Mouse (Mus musculus) yolk sac, embryonic 10.5 days (tissue): ENCODE results near the gene Melk.

Source experiments
- DNase-seq: peaks from one replicate; pipeline ENCODE4 v3.0.0-alpha.2; 2017; ENCODE audit warnings: low spot score

Melk gene

GRCm38 (mm10) chr4:44327976-44328375, 27.3 kb downstream of the Melk start:
- DNase-seq, result no peak

DNA sequence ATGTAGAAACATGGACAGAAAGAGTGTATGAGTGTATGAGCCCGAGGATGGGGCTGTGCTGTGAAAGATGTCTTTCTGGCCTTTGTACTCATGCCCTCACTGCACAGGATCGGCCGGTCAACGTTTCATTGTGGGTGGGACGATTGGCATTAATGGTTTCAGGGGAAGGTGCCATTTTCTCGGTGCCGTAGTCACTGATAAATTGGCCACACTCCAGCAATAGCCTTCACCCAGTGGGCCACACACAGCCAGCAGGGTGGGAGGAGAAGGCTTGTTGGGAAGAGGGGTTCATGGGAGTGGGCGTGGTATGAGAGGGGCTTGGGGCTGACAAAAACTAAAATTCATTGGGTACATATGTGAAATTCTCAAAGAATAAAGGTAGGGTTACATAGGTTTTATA, 34.3 kb downstream of the Melk start:
- DNase-seq, result no peak

DNA sequence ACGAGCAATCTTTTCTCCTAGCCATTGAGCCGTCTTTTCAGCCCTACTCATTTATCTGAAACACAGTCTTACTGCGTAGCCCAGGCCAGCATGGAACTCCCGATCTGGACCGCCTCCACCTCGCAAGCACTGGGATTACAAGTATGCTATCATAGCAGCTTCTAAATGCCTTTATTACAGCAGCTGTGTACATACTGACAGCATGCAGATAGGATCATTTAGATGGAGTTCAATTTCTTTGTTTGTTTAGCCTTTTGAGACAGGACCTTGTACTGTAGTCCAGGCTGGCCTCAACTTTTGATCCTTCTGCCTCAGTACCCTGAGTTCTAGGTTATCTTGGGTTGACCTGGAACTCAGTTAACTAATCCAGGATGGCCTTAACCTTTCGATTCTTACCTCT, 61.0 kb downstream of the Melk start:
- DNase-seq, result peak; percentile 3

DNA sequence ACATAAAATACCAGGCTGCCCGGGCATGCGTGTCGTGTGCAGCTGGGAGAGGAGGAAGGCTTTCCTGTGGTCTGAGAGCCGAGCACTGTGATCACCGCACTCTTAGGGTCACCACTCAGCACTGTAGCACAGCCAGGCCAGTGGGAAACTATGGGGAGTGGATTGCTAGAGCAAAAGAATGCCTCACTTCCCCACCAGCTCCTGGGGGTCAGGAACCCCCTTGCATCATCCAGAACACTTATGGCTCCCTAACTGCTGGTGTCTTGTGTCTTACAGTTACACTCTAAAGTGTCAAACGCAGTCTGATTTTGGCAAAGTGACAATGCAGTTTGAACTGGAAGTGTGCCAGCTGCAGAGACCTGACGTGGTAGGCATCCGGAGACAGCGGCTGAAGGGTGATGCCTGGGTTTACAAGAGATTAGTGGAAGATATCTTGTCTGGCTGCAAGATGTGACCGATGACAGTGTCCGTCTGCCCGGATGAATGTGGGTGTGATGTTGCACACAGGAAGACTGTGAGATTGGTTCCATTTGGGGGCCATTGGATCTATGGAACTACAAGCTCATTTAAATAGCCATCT, 62.8 kb downstream of the Melk start:
- DNase-seq, result no peak

DNA sequence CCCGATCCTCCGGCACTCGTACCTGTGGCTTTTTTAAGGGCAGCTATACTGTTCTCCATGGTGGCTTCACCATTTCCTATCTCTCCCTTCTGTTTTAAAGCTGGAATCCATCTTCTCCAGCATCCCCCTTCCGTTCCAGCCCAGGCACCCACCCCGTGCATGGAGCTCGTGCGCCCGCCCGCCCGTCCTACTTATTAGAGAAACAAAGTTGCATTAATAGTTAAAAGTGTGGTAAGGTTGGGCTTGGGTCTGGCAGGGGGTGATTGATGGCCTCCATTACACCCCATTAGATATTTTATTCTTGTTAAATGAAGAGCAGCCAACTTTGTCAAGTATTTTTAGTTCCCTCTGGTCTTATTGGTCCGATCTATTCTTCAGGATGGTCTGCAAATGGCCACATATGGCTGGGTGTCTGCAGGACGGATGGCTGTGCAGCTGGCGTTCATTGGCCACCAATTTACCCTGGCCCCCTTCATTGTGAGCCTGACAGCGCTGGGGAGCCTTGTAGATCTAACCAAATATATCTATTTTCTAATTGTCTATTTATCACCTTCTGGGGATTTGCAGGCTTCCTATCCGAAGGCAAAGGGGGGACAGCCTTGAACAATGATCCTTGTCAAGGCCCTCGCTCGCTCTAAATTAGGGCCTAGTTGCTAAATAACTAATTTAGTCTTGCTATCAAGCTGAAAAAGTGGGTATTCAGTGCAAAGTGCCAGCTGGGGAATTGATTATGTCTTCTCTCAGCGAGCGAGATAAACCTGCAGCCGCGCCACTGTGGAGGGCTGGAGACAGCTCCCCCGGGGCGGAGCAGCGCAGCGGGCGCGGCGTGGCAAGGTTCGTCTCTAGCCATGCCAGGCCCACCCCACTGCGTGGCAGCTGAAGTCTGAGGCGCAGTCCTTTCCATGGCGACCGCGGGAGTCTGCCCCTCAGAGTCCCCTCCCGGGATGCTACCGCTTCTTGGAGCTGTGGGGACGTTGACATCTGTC, 91.8 kb downstream of the Melk start:
- no peak for DNase-seq

- peak; percentile 17 for DNase-seq
Measured at GRCm38 (mm10) chr4:44402607-44403006, 101.9 kb downstream of the Melk start.

DNA sequence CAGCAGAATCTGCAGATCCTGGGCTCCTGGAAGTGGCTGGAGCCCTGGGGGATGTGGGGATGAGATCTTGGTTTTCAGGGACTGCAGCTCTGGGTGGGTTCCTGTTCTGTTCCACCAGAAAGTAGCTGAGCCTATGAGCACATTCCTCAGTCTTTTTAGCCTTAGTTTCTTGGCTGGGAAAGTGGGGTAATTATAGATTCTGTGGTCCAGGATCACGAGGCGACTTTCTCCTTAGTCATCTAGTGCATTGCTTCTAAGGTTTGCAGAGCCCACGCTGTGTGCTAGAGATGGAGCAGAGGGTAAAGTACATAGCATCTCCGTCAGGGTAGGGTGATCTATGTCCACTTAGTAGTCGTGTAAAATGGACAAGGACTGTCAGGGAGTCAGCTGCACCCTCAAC, 103.8 kb downstream of the Melk start:
- DNase-seq, result no peak
